Mouse (Mus musculus): Measurements from ENCODE around the gene Tec. TPM values are rescaled to one million over a fixed set of nuclear protein-coding genes. Genes with fewer than 3 reads are reported as not detected.
"Not testable (repeated sequence)": the region's sequence is repeated elsewhere in the genome, so short reads cannot be mapped to it uniquely, and the experiment has no call there.

The Tec gene
- polyA plus RNA-seq, 1 experiment from 2014 or later = 5.2 TPM

- not testable (repeated sequence) for H3K36me3 ChIP-seq (ENCODE audit: control insufficient read depth, insufficient read depth, low read length); ATAC-seq (ENCODE audit: insufficient number of reproducible peaks, insufficient read depth, low FRiP score, low read depth); H3K9me3 ChIP-seq (ENCODE audit: control insufficient read depth, low read depth, low read length); H3K4me2 ChIP-seq (replicated peaks; ENCODE audit: low read depth, low read length); H3K27ac ChIP-seq (ENCODE audit: low read length); H3K4me3 ChIP-seq (ENCODE audit: low read depth, low read length); H3K4me1 ChIP-seq (ENCODE audit: control insufficient read depth, insufficient read depth, low read length); H3K27me3 ChIP-seq (ENCODE audit: control insufficient read depth, insufficient read depth, low read length); H3K9ac ChIP-seq (replicated peaks; ENCODE audit: low read depth, low read length)
- 72% methylated on average over 7 of the region's 7 CpGs for WGBS
These were observed 51.3 kb downstream of the Tec start for GRCm38 (mm10) chr5:72816960-72817359.

- peaks cover 5% of the 10 kb centered on the region; the same call in 1 of the 2 replicates for H3K4me1 ChIP-seq (ENCODE audit: control insufficient read depth, insufficient read depth, low read length)
- H3K9ac ChIP-seq (replicated peaks; ENCODE audit: low read depth, low read length) = no peak overlapping the region
- no peaks in the 10 kb centered on the region for H3K36me3 ChIP-seq (ENCODE audit: control insufficient read depth, insufficient read depth, low read length)
- no peak for ATAC-seq (ENCODE audit: insufficient number of reproducible peaks, insufficient read depth, low FRiP score, low read depth)
- H3K4me3 ChIP-seq (ENCODE audit: low read depth, low read length) = no peak overlapping the region
- H3K4me2 ChIP-seq (replicated peaks; ENCODE audit: low read depth, low read length) = no peak overlapping the region
- no peaks in the 10 kb centered on the region for H3K27me3 ChIP-seq (ENCODE audit: control insufficient read depth, insufficient read depth, low read length)
- no peak overlapping the region for H3K27ac ChIP-seq (ENCODE audit: low read length)
- H3K9me3 ChIP-seq (ENCODE audit: control insufficient read depth, low read depth, low read length) = no peaks in the 10 kb centered on the region
- WGBS = 23% methylated on average over 2 of the region's 2 CpGs
These were observed 51.8 kb downstream of the Tec start for GRCm38 (mm10) chr5:72816491-72816890.

GRCm38 (mm10) chr5:72816046-72816445 is 52.2 kb downstream of the Tec start:
- Histone ChIP-seq H3K9me3 (ENCODE audit: control insufficient read depth, low read depth, low read length) (no peaks in the 10 kb centered on the region), H3K36me3 (ENCODE audit: control insufficient read depth, insufficient read depth, low read length) (no peaks in the 10 kb centered on the region), H3K4me3 (ENCODE audit: low read depth, low read length) (no peak overlapping the region), H3K4me1 (ENCODE audit: control insufficient read depth, insufficient read depth, low read length) (peaks cover 5% of the 10 kb centered on the region; the same call in 1 of the 2 replicates), H3K27ac (ENCODE audit: low read length) (no peak overlapping the region), H3K9ac (replicated peaks; ENCODE audit: low read depth, low read length) (no peak overlapping the region), H3K27me3 (ENCODE audit: control insufficient read depth, insufficient read depth, low read length) (no peaks in the 10 kb centered on the region), H3K4me2 (replicated peaks; ENCODE audit: low read depth, low read length) (no peak overlapping the region)
- no peak for ATAC-seq (ENCODE audit: insufficient number of reproducible peaks, insufficient read depth, low FRiP score, low read depth)
- 78% methylated on average over 1 of the region's 1 CpGs for WGBS

GRCm38 (mm10) chr5:72815361-72815760 is 52.9 kb downstream of the Tec start:
- Histone ChIP-seq H3K36me3 (ENCODE audit: control insufficient read depth, insufficient read depth, low read length) (no peaks in the 10 kb centered on the region), H3K4me1 (ENCODE audit: control insufficient read depth, insufficient read depth, low read length) (peaks cover 5% of the 10 kb centered on the region; the same call in 1 of the 2 replicates), H3K4me2 (replicated peaks; ENCODE audit: low read depth, low read length) (no peak overlapping the region), H3K9me3 (ENCODE audit: control insufficient read depth, low read depth, low read length) (no peaks in the 10 kb centered on the region), H3K4me3 (ENCODE audit: low read depth, low read length) (no peak overlapping the region), H3K9ac (replicated peaks; ENCODE audit: low read depth, low read length) (no peak overlapping the region), H3K27ac (ENCODE audit: low read length) (no peak overlapping the region), H3K27me3 (ENCODE audit: control insufficient read depth, insufficient read depth, low read length) (no peaks in the 10 kb centered on the region)
- WGBS = 91% methylated on average over 6 of the region's 6 CpGs
- no peak for ATAC-seq (ENCODE audit: insufficient number of reproducible peaks, insufficient read depth, low FRiP score, low read depth)

GRCm38 (mm10) chr5:72814072-72814471 is 54.2 kb downstream of the Tec start:
- Histone ChIP-seq H3K27ac (ENCODE audit: low read length) (no peak overlapping the region), H3K36me3 (ENCODE audit: control insufficient read depth, insufficient read depth, low read length) (no peaks in the 10 kb centered on the region), H3K27me3 (ENCODE audit: control insufficient read depth, insufficient read depth, low read length) (no peaks in the 10 kb centered on the region), H3K4me1 (ENCODE audit: control insufficient read depth, insufficient read depth, low read length) (peaks cover 5% of the 10 kb centered on the region; the same call in 1 of the 2 replicates), H3K4me3 (ENCODE audit: low read depth, low read length) (no peak overlapping the region), H3K4me2 (replicated peaks; ENCODE audit: low read depth, low read length) (no peak overlapping the region), H3K9ac (replicated peaks; ENCODE audit: low read depth, low read length) (no peak overlapping the region), H3K9me3 (ENCODE audit: control insufficient read depth, low read depth, low read length) (no peaks in the 10 kb centered on the region)
- no peak for ATAC-seq (ENCODE audit: insufficient number of reproducible peaks, insufficient read depth, low FRiP score, low read depth)
- WGBS = 81% methylated on average over 5 of the region's 5 CpGs

GRCm38 (mm10) chr5:72812908-72813307 is 55.4 kb downstream of the Tec start:
- H3K4me2 ChIP-seq (replicated peaks; ENCODE audit: low read depth, low read length) = no peak overlapping the region
- H3K9me3 ChIP-seq (ENCODE audit: control insufficient read depth, low read depth, low read length) = no peaks in the 10 kb centered on the region
- H3K27me3 ChIP-seq (ENCODE audit: control insufficient read depth, insufficient read depth, low read length) = no peaks in the 10 kb centered on the region
- no peak for ATAC-seq (ENCODE audit: insufficient number of reproducible peaks, insufficient read depth, low FRiP score, low read depth)
- no peak overlapping the region for H3K4me3 ChIP-seq (ENCODE audit: low read depth, low read length)
- H3K4me1 ChIP-seq (ENCODE audit: control insufficient read depth, insufficient read depth, low read length) = peaks cover 5% of the 10 kb centered on the region; the same call in 1 of the 2 replicates
- WGBS = 29% methylated on average over 5 of the region's 5 CpGs
- H3K36me3 ChIP-seq (ENCODE audit: control insufficient read depth, insufficient read depth, low read length) = no peaks in the 10 kb centered on the region
- H3K9ac ChIP-seq (replicated peaks; ENCODE audit: low read depth, low read length) = no peak overlapping the region
- no peak overlapping the region for H3K27ac ChIP-seq (ENCODE audit: low read length)

- no peak overlapping the region for H3K4me2 ChIP-seq (replicated peaks; ENCODE audit: low read depth, low read length)
- H3K4me3 ChIP-seq (ENCODE audit: low read depth, low read length) = no peak overlapping the region
- ATAC-seq (ENCODE audit: insufficient number of reproducible peaks, insufficient read depth, low FRiP score, low read depth) = no peak
- 63% methylated on average over 3 of the region's 3 CpGs for WGBS
- no peak overlapping the region for H3K9ac ChIP-seq (replicated peaks; ENCODE audit: low read depth, low read length)
- no peak overlapping the region for H3K27ac ChIP-seq (ENCODE audit: low read length)
- H3K36me3 ChIP-seq (ENCODE audit: control insufficient read depth, insufficient read depth, low read length) = no peaks in the 10 kb centered on the region
- H3K9me3 ChIP-seq (ENCODE audit: control insufficient read depth, low read depth, low read length) = no peaks in the 10 kb centered on the region
- H3K4me1 ChIP-seq (ENCODE audit: control insufficient read depth, insufficient read depth, low read length) = peaks cover 5% of the 10 kb centered on the region; the same call in 1 of the 2 replicates
- H3K27me3 ChIP-seq (ENCODE audit: control insufficient read depth, insufficient read depth, low read length) = no peaks in the 10 kb centered on the region
These were observed 56.0 kb downstream of the Tec start for GRCm38 (mm10) chr5:72812328-72812727.

- no peaks in the 10 kb centered on the region for H3K36me3 ChIP-seq (ENCODE audit: control insufficient read depth, insufficient read depth, low read length)
- H3K27me3 ChIP-seq (ENCODE audit: control insufficient read depth, insufficient read depth, low read length) = no peaks in the 10 kb centered on the region
- whole genome bisulfite sequencing = 77% methylated on average over 3 of the region's 3 CpGs
- H3K4me3 ChIP-seq (ENCODE audit: low read depth, low read length) = no peak overlapping the region
- no peak for ATAC-seq (ENCODE audit: insufficient number of reproducible peaks, insufficient read depth, low FRiP score, low read depth)
- H3K9ac ChIP-seq (replicated peaks; ENCODE audit: low read depth, low read length) = no peak overlapping the region
- H3K9me3 ChIP-seq (ENCODE audit: control insufficient read depth, low read depth, low read length) = no peaks in the 10 kb centered on the region
- H3K27ac ChIP-seq (ENCODE audit: low read length) = no peak overlapping the region
- no peak overlapping the region for H3K4me2 ChIP-seq (replicated peaks; ENCODE audit: low read depth, low read length)
- H3K4me1 ChIP-seq (ENCODE audit: control insufficient read depth, insufficient read depth, low read length) = peaks cover 4% of the 10 kb centered on the region; the same call in 1 of the 2 replicates
These were observed 56.9 kb downstream of the Tec start for GRCm38 (mm10) chr5:72811397-72811796.

GRCm38 (mm10) chr5:72810990-72811389 is 57.3 kb downstream of the Tec start:
- Histone ChIP-seq H3K27me3 (ENCODE audit: control insufficient read depth, insufficient read depth, low read length) (no peaks in the 10 kb centered on the region), H3K9ac (replicated peaks; ENCODE audit: low read depth, low read length) (no peak overlapping the region), H3K9me3 (ENCODE audit: control insufficient read depth, low read depth, low read length) (no peaks in the 10 kb centered on the region), H3K4me1 (ENCODE audit: control insufficient read depth, insufficient read depth, low read length) (peaks cover under 1% of the 10 kb centered on the region; the same call in 1 of the 2 replicates), H3K36me3 (ENCODE audit: control insufficient read depth, insufficient read depth, low read length) (no peaks in the 10 kb centered on the region), H3K4me2 (replicated peaks; ENCODE audit: low read depth, low read length) (no peak overlapping the region), H3K27ac (ENCODE audit: low read length) (no peak overlapping the region), H3K4me3 (ENCODE audit: low read depth, low read length) (no peak overlapping the region)
- no peak for ATAC-seq (ENCODE audit: insufficient number of reproducible peaks, insufficient read depth, low FRiP score, low read depth)
- WGBS = 52% methylated on average over 8 of the region's 8 CpGs

Measured in stomach, embryonic 14.5 days (tissue).